Mouse (Mus musculus): ENCODE results near the gene Prkn.

Prkn gene

DNA sequence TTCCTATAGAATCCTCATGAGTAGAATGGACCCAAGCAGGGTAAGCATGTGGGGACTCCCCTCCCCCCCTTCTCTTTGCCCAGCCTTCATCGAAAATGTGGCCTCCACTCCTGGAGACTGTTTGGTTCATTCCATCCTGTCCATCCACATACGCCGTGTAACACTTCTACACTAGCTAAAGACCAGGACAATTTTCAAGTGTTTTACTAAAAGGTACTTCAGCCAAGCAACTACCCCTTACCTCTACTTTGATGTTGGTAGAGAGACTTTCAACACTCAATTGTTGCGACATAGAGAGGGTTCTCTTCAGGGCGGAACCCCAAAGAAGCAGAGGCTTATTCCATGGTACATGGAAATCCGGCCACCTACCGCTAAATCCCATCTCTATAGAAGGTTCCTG is 823.3 kb downstream of the Prkn start:
- DNase-seq: no peak

DNA sequence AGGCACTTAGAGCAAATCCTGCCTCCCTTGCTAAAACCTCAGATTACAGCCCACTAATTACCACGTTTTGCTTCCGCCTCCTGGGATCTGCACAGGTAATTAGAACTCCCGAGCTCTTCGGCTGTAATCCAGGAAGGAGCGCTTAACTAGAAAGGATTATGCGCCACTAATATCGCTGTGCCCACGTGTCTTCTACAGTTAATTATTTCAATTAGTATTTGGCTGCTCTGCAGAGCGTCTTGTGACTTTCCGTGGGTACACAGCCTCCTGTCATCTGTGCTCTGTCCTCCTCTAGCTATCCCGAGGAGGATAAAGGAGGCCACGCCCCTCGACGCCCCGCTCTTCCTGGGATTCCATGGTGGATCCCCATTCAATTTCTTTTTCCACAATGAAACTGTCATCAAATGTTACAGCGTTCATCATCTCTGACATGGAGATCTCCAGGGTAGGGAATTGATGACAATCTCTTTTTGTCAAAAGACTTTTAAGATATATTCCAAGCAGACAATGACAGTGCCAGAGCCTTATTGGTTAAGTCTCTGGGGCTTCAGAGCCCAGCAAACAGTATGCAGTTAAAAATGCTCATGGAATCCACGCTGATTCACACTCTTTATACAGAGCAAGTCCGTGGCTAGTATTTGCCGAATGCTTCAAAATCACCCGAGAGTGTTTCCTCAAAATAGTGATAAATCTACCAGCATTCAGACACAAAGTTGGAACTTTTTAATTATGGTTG is 824.6 kb downstream of the Prkn start:
- DNase-seq: peak; percentile 12

DNA sequence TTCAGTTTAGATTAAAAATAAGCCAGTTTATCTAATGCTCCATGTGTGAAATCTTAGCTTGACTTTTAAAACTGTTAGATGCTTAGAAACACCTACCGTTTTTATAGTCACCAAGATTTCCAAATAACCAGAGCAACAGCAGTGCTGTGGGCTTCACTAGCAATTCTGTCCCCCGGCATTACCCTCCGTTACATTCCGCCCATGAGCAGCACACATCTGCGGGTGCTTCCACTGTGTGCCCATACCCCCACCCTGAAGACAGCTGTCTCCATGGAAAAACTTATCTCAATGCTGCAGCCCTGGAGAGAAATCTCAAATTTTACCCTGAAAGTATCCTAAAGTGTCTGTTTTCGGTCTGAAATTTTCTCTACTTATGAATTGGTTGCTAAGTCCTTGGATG is 839.5 kb downstream of the Prkn start:
- no peak for DNase-seq

- peak; percentile 36 for DNase-seq
These were observed 840.3 kb downstream of the Prkn start for GRCm38 (mm10) chr17:11680456-11680855.

- no peak for DNase-seq
These were observed 841.7 kb downstream of the Prkn start for GRCm38 (mm10) chr17:11681825-11682372.

DNA sequence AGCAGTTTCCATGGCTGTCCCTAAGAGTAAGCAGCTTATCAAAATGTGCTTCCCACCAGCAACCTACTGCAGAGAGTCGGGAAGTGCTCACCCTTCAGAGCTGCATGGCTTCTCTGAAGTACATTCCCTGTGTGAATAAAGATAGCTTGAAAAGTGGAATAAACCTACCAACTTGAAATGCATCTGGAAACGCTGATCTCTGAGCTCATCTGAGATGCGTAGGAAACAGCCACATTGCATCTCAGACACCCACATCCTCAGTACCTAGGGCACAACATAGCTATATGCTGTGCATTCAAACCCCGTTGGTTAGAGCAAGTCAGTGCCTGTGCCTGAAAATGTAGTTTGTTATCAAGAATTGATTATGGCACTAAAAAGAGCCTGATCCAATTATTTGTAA is 864.8 kb downstream of the Prkn start:
- no peak for DNase-seq

DNA sequence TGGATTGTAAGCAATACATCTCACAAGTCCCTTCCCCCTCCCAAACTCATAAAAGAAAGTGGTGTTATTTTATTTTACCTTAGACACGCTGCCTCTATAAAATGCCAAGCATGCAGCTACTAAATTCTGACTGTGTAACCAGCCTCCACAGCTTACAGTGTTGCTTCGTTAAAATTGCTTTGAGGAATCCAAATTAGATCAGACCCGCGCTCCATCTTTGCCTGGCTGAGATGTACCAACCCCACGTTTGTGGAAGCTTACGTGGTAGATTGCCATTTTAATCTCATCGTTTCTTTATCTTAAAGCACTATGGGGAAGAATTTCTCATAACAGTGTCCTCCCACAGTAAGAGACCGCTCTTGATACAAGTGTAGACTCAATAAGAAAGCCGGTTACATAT is 865.6 kb downstream of the Prkn start:
- no peak for DNase-seq

GRCm38 (mm10) chr17:11712066-11712465 is 871.9 kb downstream of the Prkn start:
- DNase-seq: no peak

- DNase-seq: no peak
These were observed 879.6 kb downstream of the Prkn start for GRCm38 (mm10) chr17:11719801-11720200.

DNA sequence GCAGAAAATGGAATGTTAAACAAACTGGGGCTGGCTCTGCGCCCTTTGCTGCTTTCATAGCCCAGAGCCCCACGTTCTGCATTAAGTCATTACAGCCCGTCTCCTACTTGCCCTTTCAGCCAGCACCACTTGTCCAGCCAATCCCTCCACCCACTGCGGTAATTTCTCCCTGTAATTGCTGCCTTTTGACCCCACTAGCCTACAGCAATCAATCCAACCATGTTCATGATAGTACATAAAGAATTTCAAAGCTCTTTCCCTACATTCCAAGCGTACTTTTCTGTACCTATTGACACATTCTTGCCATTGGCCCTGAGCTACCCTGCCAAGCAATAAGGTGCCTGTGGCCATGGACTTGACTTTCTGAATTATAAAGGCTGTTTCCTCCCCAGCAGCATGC is 881.7 kb downstream of the Prkn start:
- peak; percentile 57 for DNase-seq

DNA sequence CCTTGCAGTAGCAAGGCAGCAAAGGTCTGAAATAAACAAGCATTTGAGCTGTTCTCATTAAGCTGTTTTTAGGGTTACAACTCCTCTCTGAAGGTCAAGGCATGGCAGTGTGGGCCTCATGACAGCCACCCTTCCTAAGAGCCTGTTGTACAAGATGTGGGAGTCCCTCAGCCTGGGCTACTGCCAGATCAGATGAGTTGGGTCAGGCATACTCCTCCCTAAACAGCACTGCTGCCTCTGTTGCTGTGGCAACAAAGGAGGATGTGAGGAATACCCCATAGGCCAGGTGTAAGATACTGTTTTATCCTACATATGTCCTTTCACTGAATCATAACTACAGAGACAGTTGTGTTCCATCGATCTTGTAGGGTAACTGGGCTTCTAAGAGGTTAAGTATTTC is 882.3 kb downstream of the Prkn start:
- DNase-seq: peak; percentile 7

DNA sequence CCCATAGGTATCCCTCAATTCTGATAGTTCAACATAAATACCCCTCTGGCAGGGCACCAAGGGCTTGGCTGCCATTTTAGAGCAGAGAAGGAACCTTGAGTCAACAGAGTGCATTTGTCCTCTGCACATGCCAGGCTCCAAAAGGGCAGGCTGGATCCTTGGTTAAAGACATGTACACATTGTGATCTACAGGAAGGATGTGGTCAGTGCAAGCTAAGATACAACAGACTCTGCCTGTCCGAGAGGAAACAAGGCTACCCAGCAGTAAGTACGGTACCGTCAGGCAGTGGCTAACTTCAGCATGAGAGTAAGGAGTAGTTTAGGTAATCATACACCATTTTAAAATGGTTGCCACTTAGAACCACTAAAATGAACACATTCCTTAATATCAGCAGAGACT is 884.0 kb downstream of the Prkn start:
- no peak for DNase-seq

- peak; percentile 63 for DNase-seq
These were observed 886.9 kb downstream of the Prkn start for GRCm38 (mm10) chr17:11727101-11727500.

GRCm38 (mm10) chr17:11728294-11728693 is 888.1 kb downstream of the Prkn start:
- DNase-seq: no peak

DNA sequence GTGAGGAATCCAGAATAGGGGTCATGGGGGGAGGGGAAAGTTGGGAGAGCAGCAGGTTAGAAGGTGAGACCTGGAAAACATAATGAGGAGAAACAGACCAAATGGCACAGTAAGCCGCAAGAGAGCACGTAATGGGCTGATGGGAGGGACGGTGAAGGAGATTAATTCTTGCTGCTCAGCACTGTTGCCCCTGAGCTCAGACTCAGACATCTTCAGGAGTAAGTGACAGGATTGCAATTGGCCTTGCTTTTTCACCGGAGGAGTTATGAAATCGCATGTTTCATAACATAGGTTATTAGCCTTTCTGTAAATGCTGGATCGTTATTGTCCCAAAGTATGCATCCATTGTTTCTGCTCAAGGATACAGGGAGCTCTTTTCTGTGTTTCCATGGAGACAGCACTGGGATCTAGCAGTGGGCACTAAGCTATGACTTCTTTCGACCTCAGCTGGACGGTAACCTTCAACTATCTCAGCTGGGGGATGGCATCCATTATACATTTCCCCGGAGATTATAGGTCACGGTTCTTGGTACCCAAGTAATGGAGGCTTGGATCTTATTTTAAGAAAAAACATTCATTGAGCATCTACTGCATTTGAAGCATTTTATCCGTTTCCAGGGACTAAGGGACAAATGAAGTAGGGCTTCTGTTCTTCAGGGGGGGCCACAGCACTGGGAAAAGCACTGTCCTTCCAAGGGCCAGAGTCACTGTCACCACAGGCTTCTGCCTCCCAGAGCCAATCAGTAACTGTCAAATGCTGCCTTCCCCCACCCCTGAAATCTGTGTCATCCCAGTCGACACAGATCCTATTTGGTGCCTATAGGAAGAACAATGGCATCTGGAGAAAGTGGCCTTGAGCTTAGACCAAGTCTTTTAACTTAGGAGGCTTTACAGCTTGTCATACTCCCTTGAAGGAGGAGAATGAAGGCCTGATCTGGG is 890.7 kb downstream of the Prkn start:
- no peak for DNase-seq

DNA sequence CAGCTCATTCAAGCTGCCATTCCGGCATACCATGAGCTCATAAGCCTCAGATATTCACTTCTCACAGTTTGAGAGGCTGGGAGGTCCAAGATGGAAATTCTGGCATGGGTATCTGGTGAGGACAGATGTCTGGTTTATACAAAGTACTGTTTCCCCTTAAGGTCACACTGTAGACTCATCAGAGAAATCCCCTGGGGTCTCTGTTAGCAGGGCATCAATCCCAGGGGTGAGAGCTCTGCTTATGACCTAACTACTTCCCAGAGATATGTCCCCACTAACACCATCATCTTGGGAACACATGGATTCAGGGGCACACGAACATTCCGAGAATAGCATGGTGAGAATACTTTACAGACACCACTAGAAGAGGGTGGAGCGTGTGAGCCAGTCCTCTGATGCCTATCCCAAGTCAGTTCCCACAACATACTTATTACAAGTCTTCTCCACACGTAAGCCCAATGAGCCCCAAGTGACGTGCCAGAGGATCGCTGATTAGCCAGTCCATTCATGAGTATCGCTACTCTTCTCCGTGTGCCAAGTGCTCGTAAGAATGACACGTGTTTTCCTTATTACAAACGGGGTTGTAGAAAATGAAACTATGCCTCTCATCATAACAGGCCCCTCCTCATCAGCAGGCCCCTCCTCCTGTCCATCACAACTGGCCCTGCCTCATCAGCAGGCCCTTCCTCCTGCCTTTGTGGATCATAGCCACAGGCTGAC is 895.1 kb downstream of the Prkn start:
- DNase-seq: no peak

DNA sequence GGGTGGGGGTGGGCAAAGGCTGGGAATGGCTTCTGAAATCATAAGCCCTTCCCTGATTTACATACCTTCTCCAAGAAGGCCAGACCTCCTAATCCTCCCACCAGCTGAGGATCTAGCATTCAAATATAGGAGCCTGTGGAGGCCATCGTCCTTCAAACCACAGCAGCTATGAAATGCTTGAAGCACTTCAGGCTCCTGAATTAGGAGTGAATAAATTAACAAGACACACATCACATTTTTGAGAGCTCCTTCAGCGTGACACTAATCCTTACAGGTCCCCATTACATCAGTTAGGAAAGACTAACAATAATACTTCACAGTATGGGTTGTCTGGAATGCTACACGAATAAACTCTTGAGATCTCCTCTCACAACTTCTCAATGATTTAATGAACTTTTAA is 896.3 kb downstream of the Prkn start:
- DNase-seq: no peak

GRCm38 (mm10) chr17:11737905-11738304 is 897.7 kb downstream of the Prkn start:
- DNase-seq: no peak

- DNase-seq: no peak
These were observed 900.5 kb downstream of the Prkn start for GRCm38 (mm10) chr17:11740716-11741115.

DNA sequence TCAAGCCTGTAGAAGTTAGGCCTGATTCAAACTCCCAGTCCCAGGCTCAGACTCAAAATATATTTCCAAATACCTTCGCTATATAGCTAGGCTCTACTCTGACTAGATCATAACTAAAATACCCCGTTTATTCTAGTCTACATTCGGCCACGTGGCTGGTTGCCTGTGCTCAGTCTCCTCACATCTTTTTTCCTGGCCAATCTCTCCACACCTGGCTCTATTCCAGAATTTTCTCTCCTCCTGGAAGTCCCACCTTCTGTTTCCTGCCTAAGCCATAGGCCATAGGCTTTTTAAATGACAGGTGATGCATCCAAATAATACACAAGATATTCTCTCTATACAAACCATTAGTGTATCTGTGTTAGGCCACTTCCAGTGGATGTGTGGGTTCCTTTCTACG is 901.0 kb downstream of the Prkn start:
- no peak for DNase-seq

- peak; percentile 19 for DNase-seq
These were observed 911.1 kb downstream of the Prkn start for GRCm38 (mm10) chr17:11751251-11751650.

DNA sequence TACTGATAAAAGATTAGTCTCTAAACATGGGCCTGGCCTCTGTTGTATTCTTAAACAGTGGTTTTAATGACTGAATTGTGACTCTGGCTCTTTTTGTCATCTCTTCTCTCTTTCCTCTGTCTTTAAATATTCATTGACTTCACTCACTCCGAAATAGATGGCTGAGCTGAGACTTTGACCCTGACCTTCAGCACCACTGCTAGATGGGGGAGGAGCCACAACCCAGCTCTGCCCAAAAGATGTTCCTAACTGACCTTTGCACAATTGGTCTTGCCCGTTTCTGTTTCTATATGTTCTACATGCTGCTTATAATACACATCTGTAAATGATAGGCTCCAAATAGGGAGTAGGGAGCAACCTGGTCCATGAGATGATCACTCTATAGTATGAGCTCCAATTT is 912.5 kb downstream of the Prkn start:
- DNase-seq: peak; percentile 65

DNA sequence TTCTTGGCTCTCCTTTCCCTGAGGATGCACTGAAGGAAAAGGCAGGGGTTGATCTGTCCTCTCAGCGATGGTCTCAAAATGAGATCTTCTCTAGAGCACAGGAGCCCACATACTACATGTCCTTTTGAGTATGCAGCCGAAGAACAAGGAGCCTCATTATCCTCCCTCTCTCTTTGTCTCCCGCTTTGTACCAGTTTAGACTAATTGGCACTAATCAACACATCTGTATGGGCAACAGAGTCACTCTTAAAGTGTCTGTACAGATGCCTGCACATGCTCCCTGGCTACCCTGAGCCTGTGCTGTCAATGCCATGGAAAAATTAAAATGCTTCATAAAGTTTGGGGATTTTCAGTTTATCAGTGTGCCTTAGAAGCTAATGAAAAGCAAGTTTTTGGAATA is 924.9 kb downstream of the Prkn start:
- DNase-seq: no peak

Data from kidney, postnatal 14 days (tissue).